Mouse (Mus musculus): ENCODE measurements at regions not wholly inside any gene's neighbourhood (a gene's known extent, or its start where the extent isn't known, plus 50 kb on each side); places are given as distances from the start of the nearest gene placed in this dataset.

DNA sequence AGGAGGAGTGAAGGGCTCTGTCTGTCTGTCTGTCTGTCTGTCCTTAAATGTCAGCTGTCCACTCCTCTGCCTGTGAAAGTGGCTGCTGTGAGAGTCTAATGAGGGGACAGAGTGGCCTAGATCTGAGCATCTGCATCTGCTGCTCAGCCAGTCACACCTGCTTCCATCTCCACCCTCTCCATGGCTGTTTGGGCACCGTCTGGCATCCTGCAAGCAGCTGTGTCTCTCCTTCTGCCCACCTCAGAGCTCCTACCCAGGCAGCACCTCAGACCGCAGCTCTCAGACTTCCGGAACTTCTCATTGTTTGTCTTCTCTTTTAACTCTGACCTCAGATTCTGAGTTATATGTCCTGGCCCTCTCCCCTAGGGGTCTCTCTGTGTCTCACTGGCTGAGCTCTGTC lies 159.2 kb downstream of the Gm26897 start:
- DNase-seq (ENCODE audit: low read depth in 2 of 2, low spot score in 2 of 2) = peak; percentile 13 to 27

DNA sequence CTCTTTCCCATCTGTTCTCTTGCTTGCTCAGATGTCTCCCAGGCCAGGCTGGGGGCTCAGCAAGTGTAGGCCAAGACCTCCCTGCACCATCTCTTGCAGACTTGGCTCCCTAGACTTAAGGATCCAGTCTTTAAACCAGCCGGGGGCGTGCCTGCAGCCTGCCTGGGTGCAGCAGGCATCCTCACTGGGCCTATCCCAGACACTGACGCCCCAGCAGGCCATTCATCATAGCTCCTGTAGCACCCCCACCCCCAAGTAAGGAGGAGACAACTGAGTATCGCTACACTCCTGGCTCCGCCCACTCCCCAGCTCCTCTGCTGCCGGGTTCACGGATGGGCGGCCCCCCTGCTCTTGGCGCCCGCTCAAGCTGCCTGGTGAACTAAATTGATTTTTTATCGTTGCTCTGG lies 160.2 kb downstream of the Gm26897 start:
- peak in 1 of 2 experiments; percentile 3 for DNase-seq (ENCODE audit: low read depth in 2 of 2, low spot score in 2 of 2)

DNA sequence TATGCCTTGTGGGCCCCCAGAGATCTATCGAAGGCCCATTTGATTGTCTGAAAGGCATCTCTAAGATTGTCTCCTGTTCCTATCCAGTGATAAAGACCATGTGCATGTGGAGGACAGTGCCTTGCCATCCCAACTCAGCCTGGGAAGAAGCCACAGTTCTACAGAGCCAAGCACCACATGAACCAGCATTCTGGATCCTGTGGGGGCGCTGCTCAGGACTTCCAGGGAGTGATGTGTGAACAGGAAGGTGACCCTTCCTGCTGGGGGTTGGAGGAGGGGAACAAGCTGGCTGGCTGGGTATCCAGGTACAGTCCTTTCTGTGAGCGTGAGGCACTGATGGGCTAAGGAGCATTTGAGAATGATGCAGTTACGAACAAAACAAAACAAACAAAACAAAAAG lies 163.8 kb downstream of the Gm26897 start:
- no peak for DNase-seq (ENCODE audit: low read depth in 2 of 2, low spot score in 2 of 2)

DNA sequence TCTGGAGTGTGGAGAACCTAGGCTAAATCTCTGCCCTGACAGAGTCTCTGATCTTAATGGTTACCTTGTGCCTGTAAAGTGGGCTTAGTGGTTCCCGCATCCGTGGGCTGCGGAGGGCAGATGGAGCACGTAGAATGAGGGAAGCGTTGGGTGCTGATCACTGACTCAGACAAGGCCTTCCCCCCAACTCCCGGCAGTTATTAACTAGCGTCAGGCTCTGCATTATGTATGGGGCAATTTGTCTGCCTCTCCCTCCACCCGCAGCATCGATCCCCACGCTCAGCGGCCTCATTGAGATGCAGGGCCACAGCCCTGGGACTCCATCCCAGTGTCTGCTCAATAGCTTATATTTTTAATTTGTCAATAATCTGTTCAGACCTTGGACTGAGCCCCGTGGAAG lies 164.8 kb downstream of the Gm26897 start:
- no peak for DNase-seq (ENCODE audit: low read depth in 2 of 2, low spot score in 2 of 2)

DNA sequence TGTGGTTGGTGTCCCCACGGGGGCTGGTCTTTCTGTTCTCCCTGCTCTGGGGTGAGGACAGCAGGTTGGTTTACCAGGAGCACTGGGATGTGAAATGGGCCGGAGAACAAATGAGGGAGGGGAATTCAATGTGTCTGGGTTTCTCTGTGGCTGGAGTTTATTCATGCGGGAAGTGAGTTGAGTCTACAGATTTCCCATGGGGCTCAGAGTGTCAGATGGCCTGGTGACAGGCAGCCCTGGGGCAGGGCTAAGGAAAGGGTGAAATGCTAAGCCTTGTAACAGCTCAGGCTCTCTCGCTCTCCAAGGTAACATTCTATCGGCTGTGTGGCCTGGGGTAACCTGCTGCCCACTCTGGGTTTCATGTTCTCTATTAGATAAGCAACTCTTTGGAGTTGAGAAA lies 167.5 kb downstream of the Gm26897 start:
- no peak for DNase-seq (ENCODE audit: low read depth in 2 of 2, low spot score in 2 of 2)

DNA sequence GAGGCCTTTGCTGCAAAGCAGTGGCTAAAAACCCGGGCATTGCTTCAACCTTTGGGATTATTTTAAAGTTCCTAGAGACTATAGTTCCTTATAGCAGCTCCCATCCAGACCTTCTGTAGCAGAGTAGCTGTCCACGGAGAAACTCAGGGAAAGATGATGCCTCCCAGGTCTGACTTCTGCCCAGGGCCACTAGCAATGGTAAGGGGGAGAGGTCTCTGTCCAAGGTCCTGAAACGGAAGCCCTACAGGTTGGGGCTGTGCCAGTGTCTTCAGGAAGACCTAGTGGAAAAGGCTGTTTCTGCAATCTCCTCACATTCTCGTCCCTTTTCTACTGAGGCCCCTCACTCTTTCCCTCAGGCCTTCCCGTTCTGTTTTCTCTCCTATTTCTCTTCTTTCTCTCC lies 168.0 kb downstream of the Gm26897 start:
- DNase-seq (ENCODE audit: low read depth in 2 of 2, low spot score in 2 of 2) = peak in 1 of 2 experiments; percentile 19

DNA sequence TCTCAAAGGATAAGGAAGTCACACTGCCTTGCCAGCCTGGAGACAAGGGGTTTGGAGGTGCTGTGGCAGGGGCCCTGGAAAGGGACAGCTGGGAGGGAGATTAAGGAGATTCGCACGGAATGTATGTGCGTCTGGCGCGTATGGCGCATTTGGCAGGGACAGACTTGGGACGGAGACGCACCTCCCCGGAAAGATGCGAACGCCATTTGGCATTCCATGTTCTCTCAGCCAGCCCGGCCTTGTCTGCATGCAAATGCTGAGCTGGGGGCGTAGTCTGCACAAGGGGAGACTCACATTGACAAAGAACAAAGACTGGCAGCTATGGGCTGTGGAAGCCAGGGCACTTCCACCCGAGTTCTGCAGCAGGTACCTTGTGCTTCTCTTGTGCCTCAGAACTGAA lies 174.4 kb downstream of the Gm26897 start:
- no peak for DNase-seq (ENCODE audit: low read depth in 2 of 2, low spot score in 2 of 2)

DNA sequence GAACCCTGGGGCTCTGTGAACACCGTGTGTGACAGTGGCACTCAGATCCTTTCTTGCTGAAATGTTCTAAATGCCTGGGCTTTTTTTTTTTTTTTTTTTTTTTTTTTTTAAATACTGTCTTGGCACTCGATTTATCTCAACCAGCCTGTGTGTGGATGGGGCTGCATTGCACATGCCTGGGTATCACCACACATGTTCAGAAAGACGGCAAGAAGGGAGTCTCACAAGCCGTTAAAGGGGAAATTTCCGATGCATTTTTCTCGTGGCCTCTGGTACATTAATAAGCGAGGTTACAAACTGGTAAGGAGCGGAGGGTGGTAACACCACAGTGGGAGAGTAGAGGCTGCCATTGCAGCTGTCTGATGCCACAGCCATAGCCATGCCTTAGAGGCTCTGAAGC lies 176.8 kb downstream of the Gm26897 start:
- no peak for DNase-seq (ENCODE audit: low read depth in 2 of 2, low spot score in 2 of 2)

DNA sequence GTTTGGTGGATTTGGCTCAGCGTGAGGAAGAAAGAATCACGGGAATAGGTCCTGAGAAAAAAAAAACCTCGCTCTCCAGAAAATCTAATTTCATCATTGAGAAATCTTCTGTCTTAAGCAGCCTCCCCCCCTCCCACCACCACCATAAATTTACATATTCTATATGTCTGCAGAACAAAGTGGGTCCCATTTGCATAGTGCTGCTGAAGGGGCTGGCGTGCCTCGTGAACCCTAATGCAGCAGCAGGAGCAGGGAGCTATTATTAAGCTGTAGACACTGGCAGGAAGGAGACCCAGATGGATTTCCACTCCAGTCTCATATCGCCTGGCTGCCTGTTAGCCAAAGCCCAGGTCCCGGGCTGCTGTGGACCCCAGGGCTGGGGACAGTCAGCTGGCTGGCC lies 179.6 kb downstream of the Gm26897 start:
- DNase-seq (ENCODE audit: low read depth in 2 of 2, low spot score in 2 of 2) = no peak

DNA sequence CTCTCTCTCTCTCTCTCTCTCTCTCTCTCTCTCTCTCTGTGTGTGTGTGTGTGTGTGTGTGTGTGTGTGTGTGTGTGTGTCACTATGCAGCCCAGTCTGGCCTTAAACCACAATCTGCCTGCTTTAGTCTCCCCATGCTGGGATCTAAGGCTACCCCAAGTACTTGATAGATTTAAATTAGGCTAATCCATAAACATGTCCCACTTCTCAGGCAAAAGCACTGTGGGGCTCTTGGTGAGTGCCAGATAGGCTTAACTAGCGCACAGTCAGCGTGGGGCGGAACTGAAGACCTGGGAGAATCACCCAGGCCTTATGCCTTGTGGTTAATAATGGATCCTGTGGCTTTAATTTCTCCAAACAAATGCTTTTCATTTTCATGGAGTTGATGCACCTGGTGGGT lies 180.6 kb downstream of the Gm26897 start:
- DNase-seq (ENCODE audit: low read depth in 2 of 2, low spot score in 2 of 2) = no peak

DNA sequence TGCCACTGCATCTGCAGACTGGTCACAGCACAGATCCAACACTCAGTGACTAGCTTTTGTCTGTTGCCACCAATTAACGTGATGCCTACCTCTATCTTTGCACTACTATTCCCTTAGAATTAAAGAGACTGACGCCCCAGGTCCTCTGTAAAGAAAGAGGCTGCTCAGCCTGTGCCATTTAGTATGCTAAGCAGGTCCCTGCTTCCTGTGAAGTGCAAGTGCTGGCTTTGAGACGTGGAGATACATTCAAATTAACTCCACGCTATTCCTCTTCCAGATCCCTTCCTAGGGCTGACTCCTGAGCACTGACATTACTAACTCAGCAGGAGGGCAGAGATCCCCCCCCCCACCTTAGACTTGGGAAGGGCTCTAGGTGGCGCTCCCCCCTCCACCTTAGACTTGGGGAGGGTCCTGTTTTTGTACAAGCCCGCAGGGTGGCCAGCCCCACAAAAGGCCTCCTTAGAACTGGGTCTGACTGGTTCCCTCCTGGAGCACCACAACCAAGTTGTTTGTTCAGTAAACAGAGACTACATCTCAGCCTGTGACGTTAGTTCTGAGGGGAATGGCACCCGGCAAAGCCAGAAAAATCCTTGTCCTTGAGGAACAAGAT lies 184.0 kb downstream of the Gm26897 start:
- no peak for DNase-seq (ENCODE audit: low read depth in 2 of 2, low spot score in 2 of 2)

DNA sequence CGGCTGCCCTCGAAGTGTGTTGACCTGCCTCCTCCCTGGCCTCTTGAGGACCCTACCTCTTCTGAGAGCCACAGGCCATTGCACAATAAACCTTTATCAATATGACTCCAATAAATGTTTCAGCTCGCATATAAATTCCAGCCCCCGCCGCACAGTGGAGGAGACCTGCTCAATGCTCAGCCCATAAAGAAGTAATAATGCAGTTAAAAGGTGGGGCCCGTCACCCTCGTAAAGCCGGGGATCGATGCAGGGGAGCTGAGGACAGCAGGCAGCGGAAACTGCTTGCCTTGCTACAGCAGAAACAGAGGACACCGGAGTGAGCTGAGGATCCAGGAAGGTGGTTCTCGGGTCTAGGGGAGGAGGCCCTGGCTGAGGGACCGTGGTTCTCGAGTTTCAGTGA lies 185.2 kb downstream of the Gm26897 start:
- DNase-seq (ENCODE audit: low read depth in 2 of 2, low spot score in 2 of 2) = no peak

DNA sequence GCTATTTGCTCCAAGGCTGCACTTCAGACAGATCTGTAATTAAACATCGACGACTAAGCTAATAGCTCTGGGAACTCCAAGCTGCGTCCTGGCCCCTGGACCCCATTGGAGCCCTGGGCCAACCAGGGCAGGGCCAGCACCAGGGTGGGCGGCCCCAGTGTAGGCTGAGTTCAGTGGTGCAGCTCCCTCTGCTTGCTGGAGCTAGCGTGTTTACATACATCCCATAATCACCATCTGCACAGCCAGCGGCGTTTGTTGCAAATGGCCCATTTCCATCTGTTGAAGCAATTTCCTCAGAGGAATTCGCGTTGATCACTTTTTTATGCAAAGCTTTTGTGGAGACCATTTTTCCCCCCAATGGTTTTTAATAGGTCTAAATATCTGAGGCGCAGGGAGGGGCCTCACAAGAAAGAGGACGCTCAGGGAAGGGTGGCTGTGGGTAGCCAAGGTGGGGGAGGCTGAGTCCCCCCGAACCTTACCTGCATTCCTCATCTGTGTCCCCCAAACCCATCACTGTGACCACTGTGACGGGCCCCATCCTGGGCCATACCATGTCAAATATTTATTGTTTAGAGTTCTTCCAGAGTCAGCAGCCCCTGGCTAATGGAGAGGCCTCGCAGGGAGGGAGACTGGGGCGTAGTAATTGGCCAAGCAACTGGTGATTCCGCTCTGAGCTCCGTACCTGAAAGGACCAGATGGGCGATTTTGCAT lies 189.4 kb downstream of the Gm26897 start:
- no peak for DNase-seq (ENCODE audit: low read depth in 2 of 2, low spot score in 2 of 2)

DNA sequence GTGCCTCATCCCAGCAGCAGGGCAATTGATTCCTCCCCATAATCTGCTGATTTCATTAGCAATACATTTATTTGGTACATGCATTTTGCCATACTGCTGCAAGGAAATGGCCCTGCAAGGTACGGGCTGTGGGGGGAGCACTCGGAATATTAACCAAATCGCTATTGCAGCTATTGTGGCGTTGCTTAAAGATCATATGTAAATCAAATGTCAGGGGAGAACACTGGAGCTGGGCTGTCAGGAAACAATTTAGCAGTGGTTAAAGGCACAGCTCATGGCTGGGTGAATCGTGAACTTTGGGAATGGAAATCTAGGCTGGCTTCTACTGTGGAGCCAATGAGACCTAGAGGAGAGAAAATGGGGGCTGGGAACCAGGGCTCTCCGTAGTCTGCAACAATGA lies 192.0 kb downstream of the Gm26897 start:
- DNase-seq (ENCODE audit: low read depth in 2 of 2, low spot score in 2 of 2) = no peak

DNA sequence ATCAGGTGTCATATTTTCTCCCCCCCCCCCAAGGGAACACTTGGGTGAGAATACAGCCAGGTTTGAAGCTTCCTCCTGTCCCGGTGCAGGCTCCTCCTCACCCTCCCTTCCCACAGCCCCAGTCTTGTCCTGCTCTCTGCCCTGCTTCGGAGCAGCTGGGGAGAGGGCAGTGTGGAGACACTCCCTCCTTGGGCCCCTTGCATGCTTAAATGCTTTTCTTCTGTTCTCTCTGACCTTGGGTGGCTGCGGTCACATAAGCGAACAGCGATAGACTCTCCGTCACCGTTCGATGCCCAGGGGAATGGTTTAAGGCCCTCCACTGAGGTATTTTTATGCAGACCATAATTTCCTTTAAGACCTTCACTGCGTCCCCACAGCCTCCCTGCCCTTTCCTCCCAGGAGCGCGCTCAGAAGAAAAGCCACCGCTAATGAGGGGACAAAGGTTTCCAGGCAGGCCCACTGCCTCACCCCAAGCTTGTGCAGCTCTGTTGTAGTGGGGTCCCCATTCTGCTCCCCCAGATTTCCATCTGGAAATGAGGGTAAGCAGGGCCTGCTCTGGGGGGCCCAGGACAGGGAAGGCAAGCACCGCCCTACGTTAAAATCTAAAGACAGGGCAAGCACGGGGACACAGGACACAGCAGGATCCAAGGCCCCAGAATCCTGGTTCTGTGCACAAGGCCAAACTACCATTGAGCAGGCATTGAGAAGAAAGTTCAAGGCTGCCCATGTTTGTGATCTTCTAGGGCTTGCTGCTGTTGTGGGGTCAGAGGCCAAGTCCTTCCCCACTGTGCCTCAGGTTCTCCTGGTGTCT lies 195.7 kb downstream of the Gm26897 start:
- DNase-seq (ENCODE audit: low read depth in 2 of 2, low spot score in 2 of 2) = no peak

DNA sequence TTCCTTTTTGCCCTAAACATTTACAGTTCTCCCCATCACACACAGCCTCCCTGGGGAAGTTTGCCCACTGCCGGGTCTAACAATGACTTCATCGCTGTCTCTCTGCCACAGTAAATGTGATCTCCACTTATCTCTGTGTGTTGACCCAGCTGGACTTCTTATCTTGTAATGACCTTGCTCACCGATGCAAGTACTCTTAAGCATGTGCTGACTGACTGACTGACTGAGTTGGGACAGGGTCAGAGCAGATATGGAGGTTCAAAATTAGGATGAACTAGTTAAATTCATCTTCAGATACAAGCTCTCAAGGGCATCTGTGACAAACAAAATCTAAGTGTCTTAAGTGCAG lies 196.2 kb downstream of the Gm26897 start:
- DNase-seq (ENCODE audit: low read depth in 2 of 2, low spot score in 2 of 2) = no peak

DNA sequence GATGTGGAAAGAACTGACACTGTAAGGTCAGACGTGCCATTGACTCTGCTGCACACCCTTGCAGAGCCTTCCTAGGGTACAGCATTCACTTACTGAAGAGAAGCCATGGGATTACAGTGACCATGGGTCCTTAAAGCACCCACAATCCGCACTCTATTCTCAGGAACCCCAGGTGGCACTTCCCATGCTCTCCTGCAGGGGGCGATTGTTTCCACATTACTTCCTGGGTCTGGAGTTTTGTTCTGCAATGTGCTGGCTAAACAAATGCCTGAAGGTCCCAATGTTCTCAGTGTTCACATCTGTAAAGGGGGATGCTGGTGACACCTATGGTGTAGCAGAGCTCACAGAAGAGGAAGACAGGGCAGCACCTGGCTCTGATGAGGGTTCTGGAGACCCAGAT lies 198.0 kb downstream of the Gm26897 start:
- DNase-seq (ENCODE audit: low read depth in 2 of 2, low spot score in 2 of 2) = peak; percentile 11 to 18

DNA sequence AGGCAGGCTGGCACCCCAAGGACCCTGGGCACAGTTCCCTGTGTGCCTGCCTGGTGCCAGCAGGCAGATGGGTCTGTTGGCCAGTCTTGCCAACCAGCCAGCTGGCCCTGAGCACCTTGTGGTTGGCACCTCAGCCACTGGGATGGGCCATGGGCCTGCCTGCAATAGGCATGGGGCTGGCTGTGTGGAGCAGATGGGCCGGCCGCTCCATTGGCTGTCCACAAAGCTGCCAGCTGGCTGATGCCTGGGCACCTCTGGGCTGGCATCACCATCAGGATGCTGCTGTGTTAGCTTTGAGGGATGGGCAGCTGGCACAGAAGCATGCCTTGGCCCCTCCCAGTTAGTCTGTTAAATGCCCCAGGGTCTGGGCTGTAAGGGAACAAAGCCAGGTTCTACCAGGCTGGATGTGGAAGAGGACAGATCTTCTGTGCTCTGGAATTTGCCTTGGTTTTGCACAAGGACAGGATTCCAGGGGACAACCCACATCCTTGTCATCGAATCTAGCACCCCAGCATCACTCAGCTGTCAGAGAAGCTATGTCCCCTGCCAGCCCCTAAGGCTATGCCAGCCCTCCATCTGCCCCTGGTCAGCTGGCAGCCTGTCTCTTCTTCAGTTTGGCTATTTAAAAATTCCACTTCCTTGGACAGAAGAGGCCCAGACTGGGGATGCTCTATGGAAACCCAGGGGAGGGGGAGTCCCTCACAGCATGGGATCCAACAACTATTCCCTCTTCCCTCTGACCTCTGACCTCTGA lies 201.8 kb downstream of the Gm26897 start:
- no peak for DNase-seq (ENCODE audit: low read depth in 2 of 2, low spot score in 2 of 2)

DNA sequence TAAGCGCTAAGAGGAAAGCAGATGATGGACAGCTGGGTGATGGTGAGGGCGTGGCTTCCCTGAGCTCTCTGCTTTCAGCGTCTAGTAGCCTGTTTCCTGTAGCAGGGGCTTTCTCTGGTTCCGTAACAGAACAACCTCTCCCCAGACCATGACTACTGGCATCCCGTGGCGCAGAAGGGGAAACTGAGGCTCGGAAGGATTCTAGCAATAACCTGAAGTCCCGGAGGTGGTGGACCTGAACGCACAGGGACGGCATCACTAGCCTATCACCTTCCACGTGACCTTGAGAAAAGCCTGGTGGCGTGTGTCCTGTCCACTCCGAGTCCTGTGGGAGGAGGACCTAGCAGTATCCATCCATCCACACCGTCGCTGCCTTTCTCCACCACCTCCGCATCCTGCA lies 208.1 kb downstream of the Gm26897 start:
- DNase-seq (ENCODE audit: low read depth in 2 of 2, low spot score in 2 of 2) = no peak

DNA sequence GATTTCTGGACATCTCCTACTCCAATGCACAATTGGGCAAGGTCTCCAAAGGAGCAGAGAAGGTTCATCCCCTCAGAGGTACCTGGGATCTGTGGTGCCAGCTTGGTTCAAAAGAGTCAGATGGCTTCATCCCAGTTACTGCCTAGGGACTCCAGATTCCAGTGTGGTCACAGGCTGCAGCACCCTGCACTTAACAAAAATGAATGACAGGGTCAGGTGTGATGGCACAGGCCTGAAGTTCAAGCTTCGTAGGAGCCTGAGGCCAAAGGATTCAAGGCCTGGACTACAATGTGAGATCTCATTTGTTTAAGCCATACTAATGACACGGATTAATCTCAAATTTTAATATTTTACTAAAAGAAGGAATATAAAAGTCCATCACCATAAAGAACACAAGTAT lies 209.1 kb downstream of the Gm26897 start:
- no peak for DNase-seq (ENCODE audit: low read depth in 2 of 2, low spot score in 2 of 2)

DNA sequence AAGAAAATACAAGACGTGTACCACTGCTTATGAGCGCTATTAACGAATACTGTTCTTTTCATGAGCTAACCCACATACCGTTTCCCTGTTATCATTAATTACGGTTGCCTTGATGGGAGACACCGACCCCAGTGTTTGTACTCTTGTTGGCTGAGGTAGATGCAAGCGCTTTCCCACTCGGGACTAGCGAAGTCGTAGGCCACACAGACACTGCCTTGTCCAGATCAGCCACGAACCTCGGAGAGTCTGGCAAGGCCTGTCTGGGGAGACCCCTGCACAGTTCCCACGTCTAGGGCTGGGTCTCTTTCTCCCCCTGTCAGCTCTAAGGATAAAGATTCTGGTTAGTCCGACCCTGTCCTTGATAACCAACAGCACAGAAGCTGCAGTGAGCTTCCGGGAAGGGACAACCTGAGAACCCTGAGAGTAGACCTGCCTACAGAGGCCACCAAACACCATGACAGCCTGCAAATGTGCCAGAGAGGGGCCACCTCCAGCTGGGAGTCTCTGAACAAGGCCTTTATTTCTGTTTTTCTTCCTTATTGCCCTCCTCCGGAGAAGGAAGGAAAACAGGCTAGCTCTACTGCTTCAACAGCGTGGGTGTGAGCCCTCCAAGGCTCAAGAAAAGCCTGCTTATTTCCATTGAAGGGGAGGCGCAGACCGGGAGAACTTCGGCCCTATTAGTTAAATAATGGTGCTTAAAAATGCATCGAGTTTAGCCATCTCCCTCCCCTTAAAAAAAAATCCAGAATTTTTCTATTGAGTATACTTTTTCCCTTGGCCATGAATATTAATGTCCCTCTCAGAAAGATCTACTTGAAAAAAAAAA lies 209.8 kb downstream of the Gm26897 start:
- no peak for DNase-seq (ENCODE audit: low read depth in 2 of 2, low spot score in 2 of 2)

Data from CD8-positive naive resting alpha-beta T cell, adult 2 months (primary cell).